Mouse (Mus musculus) urinary bladder, postnatal 4 days (tissue): ENCODE measurements around the gene Lrrfip1.
A peak's percentile ranks its signal among the peaks of the same experiment; 100 is the strongest.

Experiments used
- DNase-seq, 2 experiments: peaks; one replicate each; pipeline ENCODE4 v3.0.0; 2021 to 2022; ENCODE audit warnings: low spot score in 2 of 2

Gene Lrrfip1

DNA sequence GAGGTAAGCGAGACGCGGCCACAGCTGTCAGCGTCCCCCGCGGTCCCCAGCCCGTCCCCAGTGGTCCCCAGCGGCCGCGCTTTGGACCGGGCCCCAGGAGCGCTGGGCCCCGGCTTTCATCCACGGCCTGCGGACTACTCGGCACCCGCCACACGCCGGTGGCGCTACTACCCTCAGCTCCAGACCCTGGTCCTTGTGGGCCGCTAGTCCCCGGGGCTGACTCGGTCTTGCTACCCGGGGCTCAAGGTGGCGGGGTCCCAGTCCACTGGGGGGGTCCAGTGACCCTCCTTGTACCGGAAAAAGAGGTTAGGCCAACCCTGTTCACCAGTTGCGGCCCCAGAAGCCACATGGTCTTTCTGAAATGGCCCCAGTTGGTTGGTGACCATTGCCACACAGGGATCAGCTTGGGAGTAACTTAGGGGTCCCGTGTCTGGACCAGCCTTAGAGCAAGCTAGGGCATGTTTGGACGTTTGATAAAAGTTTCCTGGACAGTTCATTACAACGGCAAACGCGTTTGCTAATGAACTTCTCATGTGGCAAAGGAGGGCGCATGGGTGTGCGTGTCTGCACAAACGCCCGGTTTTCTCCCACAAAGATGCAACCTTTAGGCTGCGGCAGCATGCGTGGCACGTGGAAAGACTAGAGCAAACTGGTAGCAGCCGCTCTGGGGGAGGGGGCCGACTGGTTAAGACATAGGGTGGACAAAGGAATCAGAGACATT, 514 bp downstream of the Lrrfip1 start:
- no peak for DNase-seq

DNA sequence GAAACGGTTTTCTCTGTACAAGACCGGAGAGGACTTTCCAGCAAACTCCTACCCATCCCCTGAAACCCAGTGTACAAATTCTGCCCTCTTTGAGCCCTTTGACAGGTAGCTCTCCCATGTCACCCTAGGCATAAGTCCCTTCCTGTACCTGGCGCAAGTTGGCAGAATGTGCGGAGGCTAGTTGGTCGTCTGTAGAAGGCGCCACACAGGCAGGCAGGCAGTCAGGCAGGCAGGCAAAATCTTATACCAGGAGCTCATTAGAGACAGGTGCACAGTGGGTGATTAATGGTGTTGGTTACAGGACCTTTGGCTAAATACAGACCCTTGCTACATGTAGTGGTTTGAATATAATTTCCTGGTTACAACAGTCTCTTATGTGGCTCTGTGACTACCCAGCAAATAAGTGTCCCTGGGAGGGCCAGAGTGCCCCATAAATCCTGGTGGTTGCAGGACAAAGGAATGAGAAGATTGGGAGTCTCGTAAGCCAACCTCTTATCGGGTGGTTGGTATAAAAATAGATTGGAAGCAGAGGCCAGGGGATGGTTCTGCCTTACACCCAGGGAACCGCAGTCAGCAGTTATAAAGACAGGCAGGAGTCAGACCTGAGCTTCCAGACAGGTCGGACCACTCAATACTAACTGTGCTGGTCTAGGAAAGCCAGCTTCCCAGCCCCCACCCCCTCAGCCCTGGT, 1.5 kb downstream of the Lrrfip1 start:
- DNase-seq = peak in 1 of 2 experiments; percentile 44

DNA sequence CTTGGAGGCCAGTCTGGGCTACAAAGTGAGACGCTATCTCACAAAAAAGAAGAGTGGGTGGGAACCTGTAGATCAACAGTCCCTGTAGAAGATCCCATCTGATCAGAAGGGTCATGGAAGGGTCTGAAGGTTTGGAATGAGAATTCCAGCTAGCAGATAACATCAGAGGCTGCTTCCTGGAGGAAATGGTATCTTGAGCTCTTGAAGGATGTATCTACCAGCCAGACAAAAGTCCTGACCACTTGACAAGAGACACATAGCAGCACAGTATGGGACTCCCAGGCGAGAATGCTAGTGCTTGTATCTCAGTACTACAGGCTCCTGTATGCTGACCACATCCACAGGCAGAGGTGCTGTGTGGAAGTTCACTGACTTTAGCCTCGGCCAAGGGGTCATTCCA, 2.6 kb downstream of the Lrrfip1 start:
- DNase-seq = no peak

DNA sequence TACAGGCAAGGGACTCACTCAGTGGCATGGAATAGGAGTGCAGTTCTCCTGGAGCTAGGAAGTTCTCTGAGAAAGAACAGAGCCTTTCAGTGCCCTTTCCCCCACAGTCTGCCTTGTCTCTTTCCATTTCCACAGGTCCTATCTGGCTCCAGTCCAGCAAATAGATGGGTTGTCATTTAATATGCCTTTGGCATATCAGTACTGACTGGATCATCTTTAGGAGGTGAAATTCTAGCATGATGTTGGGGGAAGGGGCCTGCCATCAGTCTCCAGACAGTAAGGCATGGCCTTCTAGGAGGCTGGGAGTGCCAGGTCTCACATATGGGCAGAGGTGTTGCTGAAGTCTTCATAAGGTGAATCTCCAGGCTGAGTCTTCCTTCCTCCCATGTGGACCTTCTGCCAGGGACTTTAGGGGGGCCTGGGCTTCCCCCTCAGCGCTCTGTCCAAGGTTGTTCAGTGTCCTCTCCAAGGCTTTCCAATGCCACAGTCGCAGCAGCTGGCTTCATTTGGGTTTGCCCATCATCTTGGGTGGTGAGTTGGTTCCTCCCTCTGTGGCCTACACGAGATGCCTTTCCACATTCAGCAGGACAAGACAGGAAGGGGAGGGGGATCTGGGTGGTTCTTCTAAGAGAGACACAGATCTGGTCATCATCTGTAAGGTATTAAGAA, 3.5 kb downstream of the Lrrfip1 start:
- DNase-seq = peak in 1 of 2 experiments; percentile 41

DNA sequence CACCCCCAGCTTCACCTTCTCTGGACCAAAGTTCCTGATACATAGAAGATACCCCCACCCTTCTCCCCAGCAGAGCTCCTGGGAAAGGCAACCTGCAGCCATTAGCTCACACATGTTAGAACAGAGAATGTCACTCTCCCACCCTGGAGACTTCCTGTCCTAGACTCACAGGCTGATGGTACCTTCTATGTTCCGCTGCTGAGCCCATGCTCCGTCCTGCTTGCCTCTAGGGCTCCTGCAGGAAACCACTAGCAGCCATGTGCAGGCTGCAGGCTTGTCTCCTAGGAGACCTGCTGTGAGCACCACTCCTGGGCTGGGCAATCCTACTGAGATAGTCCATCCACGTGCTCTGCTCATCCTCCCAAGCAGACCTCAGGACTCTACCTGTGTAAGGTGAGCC, 4.1 kb downstream of the Lrrfip1 start:
- DNase-seq = peak in 1 of 2 experiments; percentile 50

- no peak for DNase-seq
Observed at GRCm38 (mm10) chr1:91003522-91004253, 5.2 kb downstream of the Lrrfip1 start.

- DNase-seq = no peak
Observed at GRCm38 (mm10) chr1:91006037-91006436, 7.5 kb downstream of the Lrrfip1 start.

- no peak for DNase-seq
Observed at GRCm38 (mm10) chr1:91006708-91007107, 8.2 kb downstream of the Lrrfip1 start.

DNA sequence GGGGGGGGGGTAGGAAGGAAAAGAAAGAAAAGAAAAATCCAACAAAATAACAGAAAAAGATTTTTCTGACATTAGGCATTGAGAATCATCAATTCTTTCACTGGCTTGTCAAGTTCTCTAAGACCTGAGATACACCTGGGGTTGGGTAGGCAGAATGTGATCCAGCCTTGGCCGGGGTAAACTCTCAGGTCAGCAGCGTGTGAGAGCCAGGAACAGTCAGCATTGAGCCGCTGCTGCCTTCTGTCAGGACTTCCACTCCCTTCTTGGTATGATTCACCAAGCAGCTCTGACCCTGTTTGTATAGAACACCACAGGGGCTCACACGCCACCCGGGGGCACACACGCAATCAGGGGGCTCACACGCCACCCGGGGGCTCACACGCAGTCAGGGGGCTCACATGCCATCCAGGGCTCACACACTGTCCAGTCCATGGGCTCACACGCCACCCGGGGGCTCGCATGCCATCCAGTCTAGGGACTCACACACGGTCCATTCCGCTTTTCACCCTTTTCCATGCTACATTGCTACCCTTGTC, 9.7 kb downstream of the Lrrfip1 start:
- no peak for DNase-seq

DNA sequence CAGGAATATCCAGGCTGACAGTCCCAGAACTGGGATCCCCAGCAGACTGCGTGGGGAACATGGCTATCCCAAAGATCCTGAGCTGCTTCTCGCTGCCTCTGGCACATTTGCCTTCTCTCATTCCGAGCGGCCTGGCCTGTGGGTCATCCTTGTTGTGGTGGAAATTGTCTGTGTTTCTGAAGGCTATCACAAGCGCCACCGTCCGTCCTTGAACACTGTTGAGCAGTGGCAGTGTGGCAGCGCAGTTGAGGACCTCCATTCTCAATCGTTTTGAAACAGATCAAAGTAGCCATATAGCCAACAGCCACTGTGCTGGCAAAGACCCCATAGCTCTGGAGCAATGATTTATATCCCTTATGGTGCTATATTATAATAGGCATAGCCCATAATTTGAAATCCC, 10.2 kb downstream of the Lrrfip1 start:
- DNase-seq = no peak

DNA sequence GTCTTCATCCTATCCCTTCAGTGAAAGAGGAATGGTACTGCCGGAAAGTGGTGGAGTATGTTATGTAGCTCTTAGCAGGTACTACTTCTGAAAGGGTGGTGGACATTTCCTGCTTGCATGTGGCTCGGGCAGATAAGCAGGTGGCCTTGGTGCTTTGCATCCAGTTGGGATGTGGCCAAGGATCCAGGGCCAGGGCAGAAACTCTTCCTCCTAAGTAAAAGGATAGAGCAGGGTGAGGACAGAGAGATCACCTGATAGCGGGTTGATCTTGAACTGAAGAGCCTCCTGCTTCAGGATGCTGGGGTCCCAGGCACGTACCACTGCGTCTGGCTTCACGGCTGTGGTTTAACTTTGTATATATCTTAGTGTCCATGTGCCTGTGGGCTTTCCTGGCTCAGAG, 10.7 kb downstream of the Lrrfip1 start:
- no peak for DNase-seq

DNA sequence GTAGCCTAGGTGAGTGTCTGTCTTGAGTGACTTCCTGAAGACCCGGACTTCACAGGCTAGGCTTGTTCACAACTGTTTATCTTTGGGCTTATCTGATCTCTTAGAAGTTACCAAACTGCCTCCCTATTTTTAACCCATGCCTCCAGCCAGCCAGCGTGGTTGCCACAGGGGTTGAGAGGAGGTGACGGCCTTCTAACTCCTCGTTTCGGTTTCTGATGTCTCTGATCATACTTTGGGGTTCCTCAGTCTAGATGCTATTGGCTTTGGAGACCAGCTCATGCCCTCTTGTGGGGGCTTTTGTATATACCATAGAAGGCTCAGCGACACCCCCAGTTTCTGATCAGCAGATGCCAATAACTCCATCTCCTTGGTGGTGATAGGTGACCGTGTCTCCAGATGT, 11.7 kb downstream of the Lrrfip1 start:
- peak in 1 of 2 experiments; percentile 44 for DNase-seq

- peak in 1 of 2 experiments; percentile 55 for DNase-seq
Observed at GRCm38 (mm10) chr1:91010716-91011115, 12.2 kb downstream of the Lrrfip1 start.

- no peak for DNase-seq
Observed at GRCm38 (mm10) chr1:91011336-91011735, 12.8 kb downstream of the Lrrfip1 start.

GRCm38 (mm10) chr1:91013803-91014202, 15.3 kb downstream of the Lrrfip1 start:
- no peak for DNase-seq

DNA sequence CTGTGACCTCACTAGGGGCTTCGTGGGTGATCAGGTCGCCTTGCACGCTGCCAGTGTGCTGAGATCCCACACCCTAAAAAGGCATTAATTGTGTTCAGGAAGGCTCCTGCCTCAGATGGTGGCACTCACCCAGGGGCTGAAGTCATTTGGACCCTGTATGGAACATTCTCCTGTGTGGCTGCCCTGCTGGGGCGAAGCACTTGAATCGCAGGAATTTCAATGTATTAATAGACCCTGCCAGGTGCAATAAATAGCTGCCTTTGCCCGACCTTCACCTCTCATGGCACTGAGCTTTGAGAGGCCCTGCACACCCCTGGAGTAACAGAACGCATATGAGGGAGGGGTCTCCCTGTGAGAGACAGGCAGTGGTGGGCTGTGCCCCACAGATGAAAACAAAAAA, 17.0 kb downstream of the Lrrfip1 start:
- no peak for DNase-seq

DNA sequence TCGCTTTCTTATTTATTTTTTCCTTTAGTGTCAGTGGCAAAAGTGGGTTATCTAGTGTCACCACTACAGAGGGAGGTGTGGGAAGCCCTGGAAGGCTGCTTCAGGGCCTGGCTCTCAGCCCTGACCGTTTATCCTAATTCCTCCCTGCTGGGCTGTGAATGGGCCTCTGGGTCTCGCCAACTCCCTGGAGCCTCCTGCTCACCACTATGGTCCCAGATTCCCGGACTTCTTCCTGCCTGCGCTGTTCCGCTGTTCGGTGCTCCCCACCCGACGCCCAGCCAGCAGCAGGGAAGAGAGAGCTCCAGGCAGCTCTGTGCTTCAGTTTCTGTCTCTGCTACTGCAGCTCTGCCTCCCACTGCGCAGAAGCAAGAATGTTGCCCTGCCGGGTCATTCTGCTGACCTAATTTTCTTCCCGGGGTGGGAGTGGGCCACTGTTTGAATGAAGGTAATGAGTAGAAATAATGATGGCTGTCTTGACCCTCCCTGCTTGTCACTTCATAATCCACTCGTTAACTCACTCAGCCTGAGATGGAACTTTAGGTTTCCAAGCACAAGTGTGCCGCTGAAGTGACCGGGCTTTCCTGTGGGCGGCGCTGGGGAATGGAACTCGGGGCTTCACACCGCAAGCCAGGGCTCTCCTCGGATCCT, 18.7 kb downstream of the Lrrfip1 start:
- no peak for DNase-seq

- no peak for DNase-seq
Observed at GRCm38 (mm10) chr1:91019346-91019745, 20.8 kb downstream of the Lrrfip1 start.

DNA sequence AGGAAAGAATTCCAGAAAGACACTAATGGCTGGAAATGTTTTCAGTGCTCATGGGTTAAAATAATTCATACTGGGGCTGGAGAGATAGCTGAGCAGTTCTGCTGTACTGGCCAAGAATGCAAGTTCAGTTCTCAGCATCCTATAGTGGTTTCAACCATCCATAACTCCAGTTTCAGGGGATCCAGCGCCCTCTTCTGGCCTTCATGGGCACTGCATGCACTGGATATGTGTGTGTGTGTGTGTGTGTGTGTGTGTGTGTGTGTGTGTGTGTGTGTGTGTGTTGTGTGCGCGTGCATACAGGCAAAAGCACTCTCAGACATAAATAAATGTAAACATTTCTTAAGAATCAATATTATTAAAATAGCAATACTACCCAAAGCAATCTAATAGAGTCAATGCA, 22.8 kb downstream of the Lrrfip1 start:
- no peak for DNase-seq

GRCm38 (mm10) chr1:91022157-91022895, 23.8 kb downstream of the Lrrfip1 start:
- no peak for DNase-seq

- no peak for DNase-seq
Observed at GRCm38 (mm10) chr1:91023230-91023629, 24.7 kb downstream of the Lrrfip1 start.
